Mouse (Mus musculus) B cell, adult (primary cell): ENCODE results near the gene Hacl1. TPM values are rescaled to one million over a fixed set of nuclear protein-coding genes. Genes with fewer than 3 reads are reported as not detected.

ENCODE experiments used
- total RNA-seq: library from RNA; stranded (reverse); gene quantifications from 4 replicates; pipeline ENCODE4 v1.2.4, GENCODE M21; 2023; ENCODE audit not compliant: inconsistent age

The Hacl1 gene
- total RNA-seq = 6.2 to 12.6 TPM (median 7.8 TPM) in 4 replicates

DNA sequence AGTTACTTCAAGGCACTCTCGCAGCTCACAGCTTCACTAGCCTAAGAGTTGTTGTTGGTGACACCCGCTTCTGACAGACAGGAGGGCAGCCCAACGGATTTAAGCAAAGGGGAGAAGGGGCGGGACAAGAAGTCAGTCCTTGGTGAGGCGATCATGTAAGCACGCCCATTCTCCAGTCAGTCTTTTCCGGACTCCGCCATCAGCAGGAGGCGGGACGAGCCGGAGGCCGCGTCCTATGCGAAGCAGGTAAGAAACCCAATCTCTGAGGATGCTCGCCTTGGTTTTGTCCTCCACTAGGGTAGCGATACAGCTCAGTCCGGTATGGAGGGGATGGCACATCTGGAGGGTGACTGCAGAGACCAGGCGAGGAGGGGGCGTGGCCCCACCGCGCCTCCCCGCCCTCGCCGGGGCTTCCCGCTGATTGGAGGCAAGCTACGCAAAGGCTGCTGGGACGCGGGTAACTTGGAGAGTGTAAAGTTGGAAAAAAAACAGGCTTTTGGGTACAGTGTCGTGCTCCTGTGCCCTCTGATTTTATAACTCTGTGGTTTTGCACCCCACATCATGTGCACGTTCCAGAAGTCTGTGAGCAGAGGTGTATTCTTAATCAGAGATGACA lies at the start of gene Hacl1, which contains the start of gene Btd:
Gene Hacl1 (minus strand): TSS at position 397 of the 616 bp plus-strand sequence.
Gene Btd (plus strand): TSS at position 139 of the 616 bp plus-strand sequence.

DNA sequence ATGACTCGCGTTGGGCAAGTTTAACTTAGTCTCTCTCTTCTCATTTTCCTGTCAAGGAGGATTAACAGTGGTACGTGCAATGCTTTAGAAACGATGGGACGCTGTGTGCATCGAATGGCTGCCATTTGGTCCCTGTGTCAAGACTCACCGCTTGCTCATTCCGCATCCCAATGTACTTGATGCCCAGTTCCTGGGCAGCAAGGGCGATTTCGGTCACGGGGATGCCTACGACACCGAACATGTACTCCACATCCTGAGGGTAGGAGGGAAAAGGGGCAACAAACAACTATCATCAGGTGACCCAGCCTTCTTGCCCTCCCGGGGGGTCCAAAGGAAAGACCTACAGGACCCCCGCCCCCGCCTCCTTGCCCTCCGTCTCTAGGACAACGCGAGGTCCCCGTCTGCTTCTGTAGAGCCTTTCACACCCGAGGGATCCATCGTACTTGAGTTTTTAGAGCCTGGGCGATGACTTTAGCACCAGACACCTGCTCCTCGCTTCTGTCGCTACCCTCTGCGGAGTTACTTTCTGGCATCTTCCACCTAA lies 668 bp downstream of the Hacl1 start, which contains the start of gene Gm49387:
Gene Gm49387 (minus strand): TSS at position 533 of the 544 bp plus-strand sequence.

DNA sequence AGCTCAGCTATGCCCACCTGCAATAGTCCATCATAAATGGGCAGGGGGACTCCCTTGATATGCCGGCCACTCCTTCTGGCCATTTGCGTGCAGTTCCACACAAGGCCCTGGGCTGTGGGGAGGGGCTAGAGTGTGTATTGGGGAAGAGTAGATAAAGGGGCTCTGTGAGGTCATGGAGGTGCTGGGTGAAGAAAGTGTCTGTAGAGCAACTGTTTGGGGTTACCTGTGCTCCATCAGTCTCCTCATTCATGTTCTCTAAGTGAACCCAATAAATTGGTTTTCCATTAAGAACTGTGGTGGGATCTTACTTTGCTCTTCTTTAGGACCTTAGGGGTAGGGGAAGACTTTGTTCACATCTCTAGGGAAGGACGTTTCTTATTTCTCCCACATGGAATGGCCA lies 49.8 kb downstream of the Hacl1 start, which contains the start of gene Colq:
Gene Colq (minus strand): TSS at position 101 of the 400 bp plus-strand sequence.

Other genes starting within 250 kb of the Hacl1 start
- 263 to 304 TPM (median 276 TPM) in 4 replicates for gene Sh3bp5, start 205.2 kb downstream of the Hacl1 start, total RNA-seq
- 33.2 to 41.6 TPM (median 35.5 TPM) in 4 replicates for gene Eaf1, start 146.9 kb downstream of the Hacl1 start, total RNA-seq
- gene Mettl6, start 146.2 kb downstream of the Hacl1 start, total RNA-seq = 35.6 to 43.9 TPM (median 40.2 TPM) in 4 replicates
- 3.6 to 5.0 TPM (median 4.3 TPM) in 4 replicates for gene Colq, start 49.9 kb downstream of the Hacl1 start, total RNA-seq
- gene Gm49387, start 408 bp downstream of the Hacl1 start, total RNA-seq = 0.45 TPM in 1 of 4 replicates, not detected in the others
- gene Btd, start 258 bp downstream of the Hacl1 start, total RNA-seq = 12.0 to 14.3 TPM (median 13.5 TPM) in 4 replicates
- gene Ankrd28, start 189.4 kb upstream of the Hacl1 start, total RNA-seq = 31.2 to 41.2 TPM (median 37.7 TPM) in 4 replicates